Mouse (Mus musculus) spleen, adult 2 months (tissue): Measurements from ENCODE around the gene Tns3. TPM values are rescaled to one million over a fixed set of nuclear protein-coding genes. Genes with fewer than 3 reads are reported as not detected.

Experiments
- DNase-seq, 2 experiments: peaks; one replicate each; pipeline versions ENCODE4 v3.0.0 to v3.0.0-alpha.2; 2012 to 2021; ENCODE audit warnings: low spot score in 2 of 2, low read depth in 1 of 2
- H3K27ac ChIP-seq: fragments of 200-500 bp; 2 replicates; pipeline ENCODE4 v1.5.1; 2012; ENCODE audit warnings: low read length, inconsistent platforms; ENCODE audit not compliant: insufficient read depth
- H3K27me3 ChIP-seq: fragments of 200-500 bp; 2 replicates; pipeline ENCODE4 v1.6.1; 2012; ENCODE audit warnings: mild to moderate bottlenecking, moderate library complexity, low read length, inconsistent platforms; ENCODE audit not compliant: control insufficient read depth, insufficient read depth
- H3K36me3 ChIP-seq: fragments of 200-500 bp; 2 replicates; pipeline ENCODE4 v1.6.1; 2012; ENCODE audit warnings: mild to moderate bottlenecking, low read length, inconsistent platforms; ENCODE audit not compliant: control insufficient read depth, insufficient read depth
- H3K4me1 ChIP-seq: fragments of 200-500 bp; 2 replicates; pipeline ENCODE4 v1.6.1; 2011; ENCODE audit warnings: inconsistent platforms; ENCODE audit not compliant: control insufficient read depth, insufficient read depth, insufficient read length
- H3K4me3 ChIP-seq: fragments of 200-500 bp; 2 replicates; pipeline ENCODE4 v1.5.1; 2011; ENCODE audit warnings: mild to moderate bottlenecking, inconsistent platforms; ENCODE audit not compliant: insufficient read depth, insufficient read length; ENCODE audit errors: extremely low read depth
- CTCF ChIP-seq: fragments of 200-500 bp; IDR thresholded peaks from 2 replicates; pipeline ENCODE4 v1.5.1; 2011; ENCODE audit warnings: mild to moderate bottlenecking, inconsistent platforms; ENCODE audit not compliant: insufficient read depth, insufficient read length, insufficient replicate concordance; ENCODE audit errors: extremely low read depth
- POLR2A ChIP-seq: fragments of 200-500 bp; IDR thresholded peaks from 2 replicates; pipeline ENCODE4 v1.6.1; 2011; ENCODE audit warnings: low read depth, low read length, inconsistent platforms
- WGBS: fragments of 180-500 bp; shearing (Covaris S2); methylation state at CpG from one replicate; pipeline ENCODE4 v1.1.7; 2018; 5-methylcytosine and 5-hydroxymethylcytosine counted together
- polyA plus RNA-seq: library from polyadenylated mRNA; depleted of rRNA; stranded (reverse); fragments of >200 nt; gene quantifications from 2 replicates; pipeline ENCODE4 v1.2.3, GENCODE M21; 2012

Gene Tns3
- polyA plus RNA-seq, 1 experiment = 39.7 TPM

- no peaks in the 10 kb centered on the region; the same call in 1 of the 2 replicates for H3K36me3 ChIP-seq
- no peaks in the 10 kb centered on the region for H3K27me3 ChIP-seq
- H3K4me1 ChIP-seq = no peaks in the 10 kb centered on the region
- 75% methylated on average over 6 of the region's 6 CpGs for WGBS
- H3K4me3 ChIP-seq = no peak overlapping the region
- no peak for DNase-seq
- no peak for TF ChIP-seq POLR2A
- no peak for TF ChIP-seq CTCF
- no peak overlapping the region for H3K27ac ChIP-seq
Measured at GRCm38 (mm10) chr11:8455650-8456049, 208.7 kb downstream of the Tns3 start.

- Histone ChIP-seq H3K4me3 (no peak overlapping the region), H3K36me3 (no peaks in the 10 kb centered on the region), H3K27me3 (no peaks in the 10 kb centered on the region), H3K4me1 (no peaks in the 10 kb centered on the region), H3K27ac (no peak overlapping the region)
- DNase-seq = no peak
- WGBS = 92% methylated on average over 6 of the region's 6 CpGs
- no peak for TF ChIP-seq CTCF
- TF ChIP-seq POLR2A = no peak
Measured at GRCm38 (mm10) chr11:8453252-8453651, 211.1 kb downstream of the Tns3 start.

GRCm38 (mm10) chr11:8451597-8452201 is 212.6 kb downstream of the Tns3 start:
- H3K36me3 ChIP-seq = no peaks in the 10 kb centered on the region
- H3K27ac ChIP-seq = no peak overlapping the region
- DNase-seq = no peak
- 85% methylated on average over 6 of the region's 6 CpGs for WGBS
- H3K27me3 ChIP-seq = no peaks in the 10 kb centered on the region
- no peak overlapping the region for H3K4me3 ChIP-seq
- TF ChIP-seq CTCF (no peak), POLR2A (no peak)
- H3K4me1 ChIP-seq = no peaks in the 10 kb centered on the region

- TF ChIP-seq CTCF (no peak), POLR2A (no peak)
- no peak for DNase-seq
- Histone ChIP-seq H3K27me3 (no peaks in the 10 kb centered on the region), H3K36me3 (no peaks in the 10 kb centered on the region), H3K4me1 (no peaks in the 10 kb centered on the region), H3K4me3 (no peak overlapping the region), H3K27ac (no peak overlapping the region)
- 93% methylated on average over 4 of the region's 4 CpGs for WGBS
Measured at GRCm38 (mm10) chr11:8450540-8450939, 213.8 kb downstream of the Tns3 start.

- TF ChIP-seq CTCF (no peak), POLR2A (no peak)
- H3K4me1 ChIP-seq = peaks cover 6% of the 10 kb centered on the region
- 50% methylated on average over 8 of the region's 8 CpGs for WGBS
- H3K36me3 ChIP-seq = peaks cover 1% of the 10 kb centered on the region
- no peak overlapping the region for H3K4me3 ChIP-seq
- no peak overlapping the region for H3K27ac ChIP-seq
- no peak for DNase-seq
- H3K27me3 ChIP-seq = no peaks in the 10 kb centered on the region
Measured at GRCm38 (mm10) chr11:8445915-8446356, 218.4 kb downstream of the Tns3 start.

- H3K4me1 ChIP-seq = peaks cover 6% of the 10 kb centered on the region
- TF ChIP-seq POLR2A (no peak), CTCF (no peak)
- no peak overlapping the region for H3K27ac ChIP-seq
- WGBS = 89% methylated on average over 13 of the region's 13 CpGs
- no peaks in the 10 kb centered on the region for H3K27me3 ChIP-seq
- H3K4me3 ChIP-seq = no peak overlapping the region
- no peak for DNase-seq
- H3K36me3 ChIP-seq = peaks cover 1% of the 10 kb centered on the region
Measured at GRCm38 (mm10) chr11:8444759-8445422, 219.4 kb downstream of the Tns3 start.

- Histone ChIP-seq H3K27me3 (no peaks in the 10 kb centered on the region), H3K27ac (peak overlapping the region; percentile 5; the same call in 1 of the 2 replicates), H3K4me1 (peaks cover 6% of the 10 kb centered on the region), H3K4me3 (no peak overlapping the region), H3K36me3 (peaks cover 1% of the 10 kb centered on the region)
- DNase-seq = no peak
- TF ChIP-seq CTCF = no peak
- 50% methylated on average over 11 of the region's 11 CpGs for WGBS
Measured at GRCm38 (mm10) chr11:8443539-8444292, 220.6 kb downstream of the Tns3 start.
